35 mouse cellular contexts compared by ENCODE assay signal in the genomic region with DNA sequence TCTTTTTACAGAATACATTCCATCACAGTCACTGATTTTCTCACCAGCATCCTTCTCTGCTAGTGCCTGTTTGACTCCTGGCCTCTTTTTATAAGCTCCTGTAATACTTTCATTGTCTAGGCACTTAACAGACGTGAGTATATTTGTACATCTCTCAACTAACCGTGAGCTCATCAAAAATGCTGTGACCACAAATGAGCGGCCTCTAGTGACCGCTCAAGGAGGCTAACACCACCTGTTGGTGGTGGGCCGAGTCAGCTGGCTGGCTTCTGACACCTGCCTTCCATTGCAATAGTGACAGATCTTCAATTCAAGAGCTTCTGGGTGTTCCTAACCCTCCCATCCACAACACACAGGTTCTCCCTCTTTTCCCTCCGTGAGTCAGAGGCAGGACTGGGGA. TPM values are rescaled to one million over a fixed set of nuclear protein-coding genes. Genes with fewer than 3 reads are reported as not detected.
A peak's percentile ranks its signal among the peaks of the same experiment; 100 is the strongest.
DNase-seq lines count a peak whose midpoint lies in the region; ATAC-seq and TF ChIP-seq lines count a peak whose summit lies in the region.
"Had no signal": no experiment of that assay in that cellular context is flagged by ENCODE, and none has a peak within 500 bp of the region (broad histone marks: within the 10 kb centered on the region; RNA-seq: fewer than 3 reads in every experiment).

No protein-coding gene starts in this region.

- DNase-seq in layer of hippocampus, adult 2 months (ENCODE audit: low spot score in 2 of 2): no peak
- no peak for DNase-seq in layer of hippocampus, adult 9-10 months (ENCODE audit: low spot score)
- DNase-seq in lung, embryonic 14.5 days: peak; percentile 43
- peak; percentile 83 for DNase-seq in lung, postnatal 36 days
- no peak for DNase-seq in embryo, embryonic 10.5 days (ENCODE audit: low spot score)
- DNase-seq: adrenal gland, postnatal 10 days; cerebellum, adult 8-10 months; forebrain, postnatal 0 days; gastrocnemius, postnatal 14 days; heart, postnatal 36 days; kidney, adult 8-10 months; kidney, postnatal 4 days; layer of hippocampus, adult 9-11 months; retina, postnatal 1 day; right cerebral cortex, postnatal 14 days; thymus, postnatal 14 days had no signal

- no peak overlapping the region for H3K4me3 ChIP-seq in layer of hippocampus, adult 2 months
- H3K4me3 ChIP-seq in lung, embryonic 14.5 days (ENCODE audit: low read depth, low read length): no peak overlapping the region
- H3K4me3 ChIP-seq in forebrain, embryonic 16.5 days (replicated peaks; ENCODE audit: low read length): no peak overlapping the region
- H3K4me3 ChIP-seq: erythroblast, embryonic 14.5 days; hindbrain, embryonic 12.5 days; limb, embryonic 12.5 days; liver, embryonic 15.5 days; midbrain, embryonic 10.5 days; neural tube, embryonic 15.5 days had no signal

- TF ChIP-seq CTCF in layer of hippocampus, adult 2 months (conservative IDR thresholded peaks at IDR 0.05): 0 out of 2 replicates have a peak, but pooled peaks have one; percentile 8
- TF ChIP-seq CTCF in lung, embryonic 14.5 days (IDR thresholded peaks at IDR 0.05; ENCODE audit: low read depth): 0 out of 2 replicates have a peak, but pooled peaks have one; percentile 12

- no peak overlapping the region for H3K9ac ChIP-seq in lung, embryonic 14.5 days
- H3K9ac ChIP-seq in forebrain, embryonic 16.5 days (replicated peaks; ENCODE audit: low read depth, low read length): no peak overlapping the region
- H3K9ac ChIP-seq: forebrain, postnatal 0 days; hindbrain, embryonic 12.5 days; limb, embryonic 12.5 days; liver, embryonic 15.5 days; neural tube, embryonic 15.5 days had no signal

- H3K4me1 ChIP-seq in lung, embryonic 14.5 days (ENCODE audit: insufficient read depth): 0 out of 2 replicates have a peak, but pooled peaks cover 3% of the 10 kb centered on the region
- H3K4me1 ChIP-seq in forebrain, embryonic 16.5 days (replicated peaks; ENCODE audit: control insufficient read depth, insufficient read depth, low read length): no peaks in the 10 kb centered on the region; the same call in 1 of the 2 replicates
- H3K4me1 ChIP-seq: hindbrain, embryonic 12.5 days had no signal

- H3K4me2 ChIP-seq in lung, embryonic 14.5 days: no peak overlapping the region
- H3K4me2 ChIP-seq in forebrain, embryonic 16.5 days (ENCODE audit: low read length): no peak overlapping the region
- H3K4me2 ChIP-seq: heart, embryonic 11.5 days; hindbrain, embryonic 12.5 days; limb, embryonic 12.5 days; liver, embryonic 15.5 days; neural tube, embryonic 15.5 days had no signal

- whole genome bisulfite sequencing in lung, embryonic 14.5 days: 44% methylated on average over 6 of the region's 6 CpGs
- WGBS in forebrain, embryonic 16.5 days: 82% methylated on average over 6 of the region's 6 CpGs

- ATAC-seq in lung, embryonic 14.5 days (ENCODE audit: insufficient read depth): no peak
- no peak for ATAC-seq in forebrain, embryonic 16.5 days
- no peak for ATAC-seq in megakaryocyte progenitor cell, adult 5-6 weeks (replicated peaks; ENCODE audit: poor library complexity)
- ATAC-seq: forebrain, postnatal 0 days; intestine, embryonic 16.5 days; Patski had no signal

- H3K27ac ChIP-seq in layer of hippocampus, adult 2 months: no peak overlapping the region
- no peak overlapping the region for H3K27ac ChIP-seq in lung, embryonic 14.5 days (ENCODE audit: low read depth)
- no peak overlapping the region for H3K27ac ChIP-seq in forebrain, embryonic 16.5 days (ENCODE audit: low read length)
- H3K27ac ChIP-seq: hindbrain, embryonic 12.5 days; kidney, postnatal 0 days; limb, embryonic 12.5 days; liver, embryonic 15.5 days; midbrain, embryonic 10.5 days; neural tube, embryonic 15.5 days had no signal

- H3K27me3 ChIP-seq in lung, embryonic 14.5 days (ENCODE audit: insufficient read depth, low read length): no peaks in the 10 kb centered on the region
- no peaks in the 10 kb centered on the region for H3K27me3 ChIP-seq in forebrain, embryonic 16.5 days (replicated peaks; ENCODE audit: control insufficient read depth, insufficient read depth, low read length)
- H3K27me3 ChIP-seq: hindbrain, embryonic 12.5 days; limb, embryonic 12.5 days; liver, embryonic 15.5 days; neural tube, embryonic 15.5 days; Patski had no signal

- peaks cover 10% of the 10 kb centered on the region; the same call in 1 of the 2 replicates for H3K36me3 ChIP-seq in lung, embryonic 14.5 days (ENCODE audit: insufficient read depth)
- no peaks in the 10 kb centered on the region for H3K36me3 ChIP-seq in forebrain, embryonic 16.5 days (ENCODE audit: control insufficient read depth, insufficient read depth)
- H3K36me3 ChIP-seq: hindbrain, embryonic 12.5 days; midbrain, embryonic 10.5 days; neural tube, embryonic 15.5 days had no signal

- no peaks in the 10 kb centered on the region for H3K9me3 ChIP-seq in lung, embryonic 14.5 days (ENCODE audit: low read depth, low read length)
- no peaks in the 10 kb centered on the region for H3K9me3 ChIP-seq in forebrain, embryonic 16.5 days (ENCODE audit: control insufficient read depth, low read length)
- H3K9me3 ChIP-seq: hindbrain, embryonic 12.5 days; limb, embryonic 12.5 days; liver, embryonic 15.5 days; midbrain, embryonic 10.5 days; neural tube, embryonic 15.5 days had no signal

RNA-seq across cellular contexts. Expression of a gene that starts 10.8 kb away (rescaled TPM):
- total RNA-seq in layer of hippocampus, adult 2 months (2021): 10 to 100 TPM; 13.4 to 13.7 TPM
- 19.3 and 20.1 TPM in 2 replicates for polyA plus RNA-seq in lung, embryonic 14.5 days (2014; fragmentation: Nextera tagmentation; extraction: Ambion mirVana)
- polyA plus RNA-seq in forebrain, embryonic 16.5 days (2015; fragmentation: Nextera tagmentation; extraction: Ambion mirVana): 4.8 and 6.0 TPM in 2 replicates
- 22.2 and 26.2 TPM in 2 replicates for total RNA-seq in megakaryocyte progenitor cell, adult 5-6 weeks (2015)
- 24.7 and 25.7 TPM in 2 replicates for total RNA-seq in megakaryocyte progenitor cell, adult 5-6 weeks (2017)

RNA-seq across cellular contexts. Expression of a gene that starts 22.8 kb away (rescaled TPM):
- not detected for total RNA-seq in layer of hippocampus, adult 2 months (2021)
- not detected in 2 replicates for polyA plus RNA-seq in lung, embryonic 14.5 days (2014; fragmentation: Nextera tagmentation; extraction: Ambion mirVana)
- not detected in 2 replicates for polyA plus RNA-seq in forebrain, embryonic 16.5 days (2015; fragmentation: Nextera tagmentation; extraction: Ambion mirVana)
- not detected in 2 replicates for total RNA-seq in megakaryocyte progenitor cell, adult 5-6 weeks (2015)
- 0.12 TPM in 1 of 2 replicates, not detected in the other for total RNA-seq in megakaryocyte progenitor cell, adult 5-6 weeks (2017)
- total RNA-seq: adrenal gland, postnatal 10 days; forebrain, postnatal 0 days; gastrocnemius, postnatal 14 days; granulocyte monocyte progenitor cell, adult 5-6 weeks; heart, postnatal 36 days; left cerebral cortex, postnatal 14 days; liver, adult 2 months; MEL had no signal
- polyA plus RNA-seq: forebrain, embryonic 11.5 days; forebrain, postnatal 0 days; heart, embryonic 11.5 days; hindbrain, embryonic 12.5 days; intestine, embryonic 16.5 days; kidney, postnatal 0 days; limb, embryonic 12.5 days; liver, adult 2 months; liver, embryonic 15.5 days; midbrain, embryonic 10.5 days; neural tube, embryonic 15.5 days; Patski; stomach, embryonic 14.5 days; urinary bladder, adult 2 months had no signal

RNA-seq across cellular contexts. Expression of a gene that starts 53.4 kb away (rescaled TPM):
- 10 to 100 TPM; 65.2 to 67.7 TPM for total RNA-seq in layer of hippocampus, adult 2 months (2021)
- polyA plus RNA-seq in lung, embryonic 14.5 days (2014; fragmentation: Nextera tagmentation; extraction: Ambion mirVana): 88.3 and 90.9 TPM in 2 replicates
- 168 and 170 TPM in 2 replicates for polyA plus RNA-seq in forebrain, embryonic 16.5 days (2015; fragmentation: Nextera tagmentation; extraction: Ambion mirVana)
- total RNA-seq in megakaryocyte progenitor cell, adult 5-6 weeks (2015): 41.4 and 43.0 TPM in 2 replicates
- total RNA-seq in megakaryocyte progenitor cell, adult 5-6 weeks (2017): 56.5 and 72.8 TPM in 2 replicates

Comparison
In these comparisons a context has a peak if more than half of its experiments do, and no peak if none do; other contexts are left out.
1. DNase-seq: peak in lung, embryonic 14.5 days (single experiment) and lung, postnatal 36 days (single experiment); none in layer of hippocampus, adult 2 months (0 of 2), layer of hippocampus, adult 9-10 months (single experiment) and embryo, embryonic 10.5 days (single experiment).